Mouse (Mus musculus) erythroblast, embryonic 14.5 days (primary cell): Measurements from ENCODE around the gene Pbxip1. TPM values are rescaled to one million over a fixed set of nuclear protein-coding genes. Genes with fewer than 3 reads are reported as not detected.

ENCODE experiments used
- H3K27me3 ChIP-seq: 2 replicates; pipeline ENCODE4 v1.6.1; 2012; ENCODE audit warnings: inconsistent platforms; ENCODE audit not compliant: control insufficient read depth
- H3K36me3 ChIP-seq: 2 replicates; pipeline ENCODE4 v1.6.1; 2012; ENCODE audit warnings: mild to moderate bottlenecking, inconsistent platforms; ENCODE audit not compliant: control insufficient read depth
- H3K4me1 ChIP-seq: 2 replicates; pipeline ENCODE4 v1.6.1; 2012; ENCODE audit warnings: inconsistent platforms; ENCODE audit not compliant: control insufficient read depth
- H3K4me3 ChIP-seq: replicated peaks from 2 replicates; pipeline ENCODE3; 2012; ENCODE audit warnings: moderate library complexity, mild to moderate bottlenecking, inconsistent platforms
- H3K9me3 ChIP-seq: 2 replicates; pipeline ENCODE4 v1.6.1; 2012; ENCODE audit warnings: low read length, inconsistent platforms, mixed read lengths; ENCODE audit not compliant: control insufficient read depth
- GATA1 ChIP-seq: IDR thresholded peaks from 2 replicates; pipeline ENCODE4 v1.6.1; 2012; ENCODE audit warnings: low read length, inconsistent platforms, mixed read lengths
- TAL1 ChIP-seq: IDR thresholded peaks from 3 replicates; pipeline ENCODE4 v1.6.1; 2012; ENCODE audit warnings: low read length, inconsistent platforms, mixed read lengths
- polyA plus RNA-seq: library from polyadenylated mRNA; stranded (reverse); fragments of >175 nt; gene quantifications from 2 replicates; pipeline ENCODE4 v1.2.3, GENCODE M21; 2012

Pbxip1 gene
- polyA plus RNA-seq, 1 experiment = 0.13 TPM

DNA sequence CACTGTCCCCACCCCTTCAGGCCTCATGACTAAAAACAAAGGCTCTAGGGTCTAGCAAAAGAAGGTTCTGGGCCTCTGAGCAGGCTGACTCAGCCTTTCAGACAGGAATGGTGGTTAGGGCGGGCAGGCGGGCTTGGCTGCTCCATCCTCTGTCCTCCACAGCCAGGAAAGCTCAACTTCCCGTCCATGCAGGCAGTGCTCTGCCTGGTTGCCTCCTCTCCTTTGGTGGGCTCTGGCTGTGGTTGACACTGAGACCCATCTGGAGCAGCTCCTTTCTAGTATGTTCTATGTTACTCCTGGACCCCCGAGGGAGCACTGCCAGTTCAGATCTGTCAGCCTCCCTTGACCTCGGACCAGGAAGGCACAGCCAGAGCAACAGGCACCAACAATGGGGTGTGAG is 33.8 kb upstream of the Pbxip1 start, which contains the start of gene Lenep:
Gene Lenep, minus strand, starts transcription at position 101 of the 400 bp plus-strand sequence.
- Histone ChIP-seq H3K4me1 (peaks cover 5% of the 10 kb centered on the region), H3K9me3 (no peaks in the 10 kb centered on the region), H3K27me3 (no peaks in the 10 kb centered on the region), H3K36me3 (peaks cover 55% of the 10 kb centered on the region), H3K4me3 (no peak within 1 kb of the TSS)
- TF ChIP-seq GATA1 (no peak), TAL1 (no peak)

DNA sequence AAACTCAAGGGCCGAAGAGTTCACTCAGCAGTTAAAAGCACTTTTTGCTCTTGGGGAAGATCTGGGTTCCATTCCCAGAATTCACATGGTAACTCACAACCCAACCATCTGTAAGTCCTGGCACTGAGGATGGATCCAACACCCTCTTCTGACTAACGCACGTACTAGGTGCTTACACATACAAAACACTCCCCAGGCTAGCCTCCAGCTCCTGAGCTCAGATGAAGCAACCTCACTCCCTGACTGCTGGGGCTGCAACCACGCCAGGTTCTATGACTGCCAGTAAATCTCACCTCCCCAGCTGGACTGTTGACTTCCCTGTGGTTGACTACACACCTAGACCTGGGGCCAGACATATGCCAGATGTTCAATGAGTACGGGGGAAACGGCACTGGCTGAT is 29.6 kb upstream of the Pbxip1 start:
- TF ChIP-seq TAL1 (no peak), GATA1 (no peak)
- Histone ChIP-seq H3K4me1 (peaks cover 26% of the 10 kb centered on the region), H3K27me3 (no peaks in the 10 kb centered on the region), H3K4me3 (no peak overlapping the region), H3K36me3 (peaks cover 61% of the 10 kb centered on the region), H3K9me3 (no peaks in the 10 kb centered on the region)

DNA sequence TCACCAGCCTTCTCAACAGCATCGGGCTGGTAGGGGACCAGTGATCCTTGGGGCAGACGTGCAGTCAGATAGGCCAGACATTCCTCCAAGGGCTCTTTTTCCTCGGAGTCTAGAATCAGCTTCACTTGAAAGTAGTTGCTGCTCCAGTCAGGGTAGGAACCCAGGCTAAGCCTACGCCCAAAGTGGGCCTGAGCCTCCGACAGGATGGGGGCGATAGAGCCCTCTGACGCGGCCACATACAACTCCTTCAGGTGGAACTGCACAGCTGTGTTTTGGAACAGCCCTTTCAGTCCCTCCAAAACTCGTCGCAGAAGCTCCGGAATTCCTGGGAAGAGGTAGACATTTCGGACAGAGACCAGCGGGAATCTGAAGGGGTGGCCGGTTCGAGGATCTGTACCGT is 28.1 kb upstream of the Pbxip1 start:
- Histone ChIP-seq H3K36me3 (peaks cover 51% of the 10 kb centered on the region), H3K9me3 (no peaks in the 10 kb centered on the region), H3K4me1 (peaks cover 33% of the 10 kb centered on the region), H3K27me3 (no peaks in the 10 kb centered on the region), H3K4me3 (no peak overlapping the region)
- TF ChIP-seq TAL1 (no peak), GATA1 (no peak)

DNA sequence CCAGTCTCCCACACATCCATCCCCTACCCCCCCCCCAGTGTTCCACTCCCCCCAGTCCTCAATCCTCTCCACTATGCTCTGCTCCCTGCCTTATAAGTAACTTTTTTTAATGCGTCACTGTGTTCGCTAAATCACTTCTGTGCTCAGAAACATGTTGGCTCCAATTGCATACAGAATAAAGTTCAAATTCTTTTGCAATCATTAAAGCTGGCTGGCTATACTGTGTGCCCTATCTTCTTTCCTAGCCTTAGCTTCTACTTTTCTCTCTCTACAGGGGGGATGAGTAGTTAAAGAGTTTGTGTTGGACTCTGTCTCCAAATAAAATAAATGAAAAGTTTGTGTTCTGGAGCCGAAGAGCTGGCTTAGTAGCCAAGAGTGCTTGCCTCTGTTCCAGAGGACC is 26.8 kb upstream of the Pbxip1 start:
- H3K4me1 ChIP-seq = peaks cover 33% of the 10 kb centered on the region
- H3K9me3 ChIP-seq = peaks cover under 1% of the 10 kb centered on the region; the same call in 1 of the 2 replicates
- H3K36me3 ChIP-seq = peaks cover 53% of the 10 kb centered on the region
- no peaks in the 10 kb centered on the region for H3K27me3 ChIP-seq
- TF ChIP-seq TAL1 (no peak), GATA1 (no peak)
- H3K4me3 ChIP-seq = no peak overlapping the region

DNA sequence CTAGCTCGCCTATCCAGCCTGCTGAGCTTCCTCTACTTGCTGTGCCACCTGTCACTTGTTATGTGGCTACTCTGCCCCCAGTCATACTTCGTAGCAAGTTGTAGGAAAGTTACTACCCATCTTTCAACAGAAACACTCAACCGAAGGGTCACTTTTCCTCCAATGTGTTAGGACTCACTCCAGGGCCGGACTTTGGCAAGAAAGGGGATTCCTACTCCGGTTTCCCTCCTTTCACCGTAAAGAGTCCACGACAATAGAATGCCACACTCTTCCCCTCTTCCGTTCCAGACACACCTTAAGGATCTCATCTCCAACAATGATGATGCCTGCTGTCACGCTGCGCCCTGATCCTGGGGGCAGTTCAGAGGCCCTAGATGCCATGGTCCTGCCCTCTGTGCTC is 25.6 kb upstream of the Pbxip1 start:
- TF ChIP-seq GATA1 (no peak), TAL1 (no peak)
- H3K27me3 ChIP-seq = no peaks in the 10 kb centered on the region
- peaks cover 33% of the 10 kb centered on the region for H3K4me1 ChIP-seq
- H3K36me3 ChIP-seq = peaks cover 55% of the 10 kb centered on the region
- peak overlapping the region; percentile 77 for H3K4me3 ChIP-seq
- peaks cover 3% of the 10 kb centered on the region for H3K9me3 ChIP-seq

DNA sequence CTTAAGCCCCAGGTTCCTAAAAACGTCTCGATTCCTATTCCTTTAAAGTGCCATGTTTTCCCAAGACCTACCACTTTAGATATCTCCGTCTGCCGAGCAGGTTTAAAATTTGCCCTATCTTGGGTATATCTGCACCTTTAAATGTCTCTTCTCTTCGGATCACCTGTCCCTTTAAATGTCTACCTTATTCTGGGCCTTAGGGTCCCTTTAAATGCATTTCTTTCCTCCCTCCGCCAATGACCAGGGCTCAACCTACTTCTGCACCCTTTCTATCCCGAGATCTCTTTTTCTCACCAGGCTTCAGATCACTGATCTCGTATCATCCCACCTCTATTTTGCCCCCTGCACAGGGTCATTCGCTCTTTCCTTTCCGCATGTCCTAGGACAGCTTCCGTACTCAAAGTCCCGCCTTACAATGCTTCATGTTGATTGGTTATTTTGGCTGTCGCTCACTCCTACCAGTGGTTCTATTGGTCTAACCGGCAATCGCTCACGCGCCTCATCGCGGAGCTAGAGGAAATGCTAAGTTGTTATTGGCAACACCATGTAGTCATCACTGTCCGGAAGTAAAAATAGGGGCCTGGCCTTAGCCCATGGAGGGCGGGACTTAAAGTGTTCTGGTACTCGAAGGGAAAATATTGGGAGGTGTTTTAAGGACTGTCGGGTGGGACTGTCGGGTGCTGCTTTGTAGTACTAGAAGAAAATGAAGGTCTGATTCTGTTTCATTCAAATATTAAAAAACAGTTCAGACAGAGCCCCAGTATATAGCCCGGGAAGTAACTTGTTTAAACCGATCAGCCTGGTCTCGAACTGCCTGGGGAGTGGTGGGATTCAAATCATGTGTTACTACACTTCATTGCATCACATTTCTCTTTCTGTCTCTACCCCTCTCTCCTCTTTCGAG is 24.8 kb upstream of the Pbxip1 start, which contains the start of gene Flad1:
Gene Flad1, minus strand, starts transcription at position 381 of the 904 bp plus-strand sequence.
- peak within 1 kb of the TSS; percentile 77 for H3K4me3 ChIP-seq
- TF ChIP-seq GATA1 (no peak), TAL1 (no peak)
- peaks cover 3% of the 10 kb centered on the region for H3K9me3 ChIP-seq
- no peaks in the 10 kb centered on the region for H3K27me3 ChIP-seq
- peaks cover 42% of the 10 kb centered on the region for H3K4me1 ChIP-seq
- H3K36me3 ChIP-seq = peaks cover 61% of the 10 kb centered on the region

DNA sequence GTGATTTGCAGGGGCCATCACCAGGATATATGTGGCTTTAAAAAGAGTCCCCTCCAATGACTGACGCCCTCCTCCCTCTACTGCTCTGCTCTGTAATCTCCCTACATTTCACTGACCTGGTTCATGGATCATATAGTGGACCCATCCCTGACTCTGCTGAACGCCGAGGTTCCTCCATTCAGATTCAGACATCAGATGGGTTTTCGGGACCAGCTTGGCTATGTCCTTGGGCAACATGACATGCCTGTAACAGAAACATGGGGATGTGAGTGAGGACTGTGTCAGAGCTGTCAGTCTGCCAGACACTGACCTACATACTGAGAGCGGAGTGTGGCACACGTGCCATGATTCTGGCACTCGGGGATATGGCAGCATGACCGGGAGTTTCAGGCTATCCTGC is 20.3 kb upstream of the Pbxip1 start:
- H3K27me3 ChIP-seq = no peaks in the 10 kb centered on the region
- peaks cover 3% of the 10 kb centered on the region for H3K9me3 ChIP-seq
- peaks cover 46% of the 10 kb centered on the region for H3K36me3 ChIP-seq
- peaks cover 48% of the 10 kb centered on the region for H3K4me1 ChIP-seq
- peak overlapping the region; percentile 96 for H3K4me3 ChIP-seq
- TF ChIP-seq GATA1 = no peak

DNA sequence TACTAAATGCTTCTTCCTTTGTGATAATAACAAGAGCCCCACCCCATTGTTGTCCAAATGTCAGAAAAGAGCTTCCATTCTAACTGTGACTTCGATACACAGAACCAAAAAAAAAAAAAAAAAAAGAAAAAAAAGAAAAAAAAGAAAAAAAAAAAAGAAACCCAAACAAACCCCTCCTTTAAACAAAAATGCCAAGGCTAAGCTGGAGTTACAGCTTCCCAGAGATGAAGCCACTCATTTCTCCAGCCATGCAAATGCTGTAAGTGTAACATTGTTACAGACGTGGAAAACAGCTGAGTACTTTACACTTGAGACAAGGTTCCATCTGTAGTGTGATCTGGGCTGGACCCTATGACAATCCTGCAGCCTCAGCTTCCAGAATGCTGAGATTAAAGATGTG is 19.4 kb upstream of the Pbxip1 start:
- TF ChIP-seq GATA1 (no peak), TAL1 (no peak)
- H3K4me3 ChIP-seq = peak overlapping the region; percentile 96
- H3K9me3 ChIP-seq = peaks cover 3% of the 10 kb centered on the region
- H3K4me1 ChIP-seq = peaks cover 52% of the 10 kb centered on the region
- no peaks in the 10 kb centered on the region for H3K27me3 ChIP-seq
- peaks cover 51% of the 10 kb centered on the region for H3K36me3 ChIP-seq

DNA sequence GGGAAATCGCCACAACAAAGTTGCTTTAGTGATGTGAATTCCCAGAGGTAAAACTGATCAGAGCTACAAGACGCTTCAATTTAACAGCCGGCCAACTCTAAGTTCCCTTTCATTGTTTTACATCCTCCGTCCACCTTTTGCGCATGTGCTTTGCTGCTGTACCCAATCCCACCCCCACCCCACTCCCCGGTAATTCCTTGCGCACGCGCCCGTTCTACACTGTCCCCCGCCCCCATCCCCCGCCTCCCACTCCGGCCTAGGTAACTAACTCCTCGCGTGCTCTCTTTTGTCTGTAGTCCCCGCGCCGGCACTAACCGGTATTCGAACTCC is 18.7 kb upstream of the Pbxip1 start:
- H3K4me3 ChIP-seq = peak overlapping the region; percentile 96
- TF ChIP-seq TAL1 (no peak), GATA1 (no peak)
- H3K4me1 ChIP-seq = peaks cover 53% of the 10 kb centered on the region
- no peaks in the 10 kb centered on the region for H3K27me3 ChIP-seq
- H3K9me3 ChIP-seq = peaks cover 3% of the 10 kb centered on the region
- H3K36me3 ChIP-seq = peaks cover 57% of the 10 kb centered on the region
